Mouse (Mus musculus): ENCODE measurements at regions not wholly inside any gene's neighbourhood (a gene's known extent, or its start where the extent isn't known, plus 50 kb on each side); places are given as distances from the start of the nearest gene placed in this dataset.

GRCm38 (mm10) chr4:87651275-87651674, 381.9 kb downstream of the Mllt3 start:
- H3K4me1 ChIP-seq (ENCODE audit: control insufficient read depth in 1 of 2, insufficient read depth in 2 of 2): peaks cover 2 to 19% of the 10 kb centered on the region in 2 experiments; a peak in 3 of 4 replicates
- H3K27ac ChIP-seq (ENCODE audit: insufficient read depth, low read depth): no peak overlapping the region
- dilution Hi-C loops (cut with MboI; ENCODE audit: extremely low pct_ligation_motif_present, extremely low pct_unique_long_range_greater_than_20kb, low sequenced_read_pairs): no loop called here
- no peak for TF ChIP-seq MAFK (IDR thresholded peaks at IDR 0.05; ENCODE audit: insufficient replicate concordance, low read length)
- no peak for TF ChIP-seq ELF1 (IDR thresholded peaks at IDR 0.05; ENCODE audit: low read depth, low read length)
- TF ChIP-seq MEF2A (IDR thresholded peaks at IDR 0.05; ENCODE audit: borderline replicate concordance, low read depth, low read length): no peak
- no peak for TF ChIP-seq ZNF384 (IDR thresholded peaks at IDR 0.05; ENCODE audit: low read depth, low read length)
- no peak for TF ChIP-seq EP300 (IDR thresholded peaks at IDR 0.05; ENCODE audit: low read length)
- TF ChIP-seq ZC3H11A (IDR thresholded peaks at IDR 0.05; ENCODE audit: low read depth, low read length): no peak
- no peak for TF ChIP-seq E2F4 (IDR thresholded peaks at IDR 0.05; ENCODE audit: insufficient replicate concordance, low read depth, low read length)
- TF ChIP-seq RCOR1 (conservative IDR thresholded peaks at IDR 0.05; ENCODE audit: low read depth, low read length): no peak
- TF ChIP-seq NRF1 (IDR thresholded peaks at IDR 0.05; ENCODE audit: low read depth, low read length): no peak
- no peaks in the 10 kb centered on the region for H3K9me3 ChIP-seq (replicated peaks; ENCODE audit: low read length)
- no peak for DNase-seq (ENCODE audit: extremely low read depth)
- H3K4me3 ChIP-seq (replicated peaks in 1 of 3; ENCODE audit: low read depth in 2 of 3, low read length in 2 of 3, poor library complexity in 1 of 3): no peak overlapping the region
- no peaks in the 10 kb centered on the region for H3K36me3 ChIP-seq (replicated peaks in 1 of 2; ENCODE audit: control insufficient read depth in 1 of 2, insufficient read depth in 1 of 2, low read length in 1 of 2)
- H3K9ac ChIP-seq (ENCODE audit: insufficient read depth, low read depth): no peak overlapping the region
- in situ Hi-C loops (cut with MboI; ENCODE audit: low pct_ligation_motif_present, low pct_unique_long_range_greater_than_20kb, low sequenced_read_pairs): no loop called here
- no peaks in the 10 kb centered on the region for H3K27me3 ChIP-seq (replicated peaks)
- H3K4me2 ChIP-seq (ENCODE audit: insufficient read depth, low read depth, poor library complexity, severe bottlenecking): no peak overlapping the region
- no peaks in the 10 kb centered on the region for H3K79me2 ChIP-seq (replicated peaks; ENCODE audit: control insufficient read depth, extremely low read depth, insufficient read depth, poor library complexity, severe bottlenecking)

DNA sequence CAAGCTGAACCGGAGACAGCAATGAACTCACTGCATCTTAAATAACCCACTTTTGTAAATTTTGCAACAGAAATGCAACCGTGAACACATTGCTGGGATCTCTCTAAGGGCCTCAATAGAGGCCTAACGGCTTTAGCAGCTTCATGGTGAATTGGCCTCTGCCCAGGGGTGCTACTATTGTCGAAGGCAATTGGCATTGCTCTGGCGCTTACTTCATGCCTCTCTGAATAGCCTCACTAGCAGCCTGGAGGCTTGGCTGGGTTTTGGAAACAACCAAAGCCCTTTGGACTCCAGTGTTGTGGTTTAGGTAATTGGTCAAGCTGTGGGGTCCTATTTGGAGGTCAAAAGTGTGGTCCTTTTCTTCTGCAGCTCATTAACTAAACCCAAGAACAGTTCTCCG, 382.3 kb downstream of the Mllt3 start:
- no peak for TF ChIP-seq HCFC1 (IDR thresholded peaks at IDR 0.05; ENCODE audit: low read depth, low read length)
- no peak for TF ChIP-seq E2F4 (IDR thresholded peaks at IDR 0.05; ENCODE audit: insufficient replicate concordance, low read depth, low read length)
- no peak for TF ChIP-seq ELF1 (IDR thresholded peaks at IDR 0.05; ENCODE audit: low read depth, low read length)
- TF ChIP-seq UBTF (IDR thresholded peaks at IDR 0.05; ENCODE audit: low read depth, low read length): no peak
- TF ChIP-seq MAZ (IDR thresholded peaks at IDR 0.05; ENCODE audit: low read depth, low read length): no peak
- TF ChIP-seq USF1 (IDR thresholded peaks at IDR 0.05; ENCODE audit: low read depth, low read length): no peak
- no peak for TF ChIP-seq MYC (IDR thresholded peaks at IDR 0.05; ENCODE audit: low read depth, low read length)
- TF ChIP-seq CTCF (conservative IDR thresholded peaks at IDR 0.05 in 1 of 2, IDR thresholded peaks at IDR 0.05 in 1 of 2; ENCODE audit: low read depth in 2 of 2, low read length in 2 of 2): no peak
- TF ChIP-seq NRF1 (IDR thresholded peaks at IDR 0.05; ENCODE audit: low read depth, low read length): no peak
- no peak overlapping the region for H3K4me2 ChIP-seq (ENCODE audit: insufficient read depth, low read depth, poor library complexity, severe bottlenecking)
- dilution Hi-C loops (cut with MboI; ENCODE audit: extremely low pct_ligation_motif_present, extremely low pct_unique_long_range_greater_than_20kb, low sequenced_read_pairs): no loop called here

More for the DNA sequence above, 382.3 kb downstream of the Mllt3 start:
- in situ Hi-C loops (cut with MboI; ENCODE audit: low pct_ligation_motif_present, low pct_unique_long_range_greater_than_20kb, low sequenced_read_pairs): no loop called here
- Histone ChIP-seq H3K9me3 (replicated peaks; ENCODE audit: low read length) (no peaks in the 10 kb centered on the region), H3K79me2 (replicated peaks; ENCODE audit: control insufficient read depth, extremely low read depth, insufficient read depth, poor library complexity, severe bottlenecking) (no peaks in the 10 kb centered on the region), H3K27me3 (replicated peaks) (no peaks in the 10 kb centered on the region), H3K27ac (ENCODE audit: insufficient read depth, low read depth) (no peak overlapping the region), H3K4me3 (replicated peaks in 1 of 3; ENCODE audit: low read depth in 2 of 3, low read length in 2 of 3, poor library complexity in 1 of 3) (no peak overlapping the region), H3K36me3 (replicated peaks in 1 of 2; ENCODE audit: control insufficient read depth in 1 of 2, insufficient read depth in 1 of 2, low read length in 1 of 2) (no peaks in the 10 kb centered on the region), H3K4me1 (ENCODE audit: control insufficient read depth in 1 of 2, insufficient read depth in 2 of 2) (peaks cover 2 to 19% of the 10 kb centered on the region in 2 experiments; a peak in 3 of 4 replicates), H3K9ac (ENCODE audit: insufficient read depth, low read depth) (no peak overlapping the region)
- DNase-seq (ENCODE audit: extremely low read depth): no peak
